Comparison of ENCODE assay signal across 22 mouse cellular contexts in genomic region chr4:80821945-80822344, GRCm38 (mm10). TPM values are rescaled to one million over a fixed set of nuclear protein-coding genes. Genes with fewer than 3 reads are reported as not detected.
A peak's percentile ranks its signal among the peaks of the same experiment; 100 is the strongest.
DNase-seq lines count a peak whose midpoint lies in the region; ATAC-seq and TF ChIP-seq lines count a peak whose summit lies in the region.
"Had no signal": no experiment of that assay in that cellular context is flagged by ENCODE, and none has a peak within 500 bp of the region (broad histone marks: within the 10 kb centered on the region; RNA-seq: fewer than 3 reads in every experiment).

No protein-coding gene starts in this region.

- H3K36me3 ChIP-seq in limb, embryonic 12.5 days: no peaks in the 10 kb centered on the region
- no peaks in the 10 kb centered on the region for H3K36me3 ChIP-seq in limb, embryonic 10.5 days
- no peaks in the 10 kb centered on the region for H3K36me3 ChIP-seq in limb, embryonic 13.5 days
- no peaks in the 10 kb centered on the region for H3K36me3 ChIP-seq in limb, embryonic 14.5 days (ENCODE audit: control insufficient read depth, insufficient read depth, low read length)
- no peaks in the 10 kb centered on the region for H3K36me3 ChIP-seq in forebrain, embryonic 11.5 days (ENCODE audit: control insufficient read depth, insufficient read depth, low read length)
- no peaks in the 10 kb centered on the region for H3K36me3 ChIP-seq in heart, embryonic 12.5 days
- H3K36me3 ChIP-seq: G1E had no signal

- H3K9me3 ChIP-seq in limb, embryonic 12.5 days: no peaks in the 10 kb centered on the region
- H3K9me3 ChIP-seq in limb, embryonic 10.5 days (replicated peaks): no peaks in the 10 kb centered on the region
- no peaks in the 10 kb centered on the region for H3K9me3 ChIP-seq in limb, embryonic 13.5 days
- H3K9me3 ChIP-seq in limb, embryonic 14.5 days (ENCODE audit: control insufficient read depth, low read length): no peaks in the 10 kb centered on the region
- H3K9me3 ChIP-seq in forebrain, embryonic 11.5 days (ENCODE audit: control insufficient read depth, low read length): no peaks in the 10 kb centered on the region
- H3K9me3 ChIP-seq in heart, embryonic 12.5 days (replicated peaks): no peaks in the 10 kb centered on the region
- H3K9me3 ChIP-seq: G1E had no signal

- H3K27me3 ChIP-seq in limb, embryonic 12.5 days: no peaks in the 10 kb centered on the region
- no peaks in the 10 kb centered on the region for H3K27me3 ChIP-seq in limb, embryonic 10.5 days (ENCODE audit: low read depth, poor library complexity, severe bottlenecking)
- H3K27me3 ChIP-seq in limb, embryonic 13.5 days: no peaks in the 10 kb centered on the region
- H3K27me3 ChIP-seq in limb, embryonic 14.5 days (ENCODE audit: control insufficient read depth, insufficient read depth, low read length): no peaks in the 10 kb centered on the region
- no peaks in the 10 kb centered on the region for H3K27me3 ChIP-seq in forebrain, embryonic 11.5 days (ENCODE audit: control insufficient read depth, insufficient read depth, low read length)
- no peaks in the 10 kb centered on the region for H3K27me3 ChIP-seq in heart, embryonic 12.5 days (replicated peaks)
- H3K27me3 ChIP-seq: CH12.LX had no signal

- H3K4me2 ChIP-seq in limb, embryonic 12.5 days: no peak overlapping the region
- no peak overlapping the region for H3K4me2 ChIP-seq in limb, embryonic 13.5 days (replicated peaks)
- no peak overlapping the region for H3K4me2 ChIP-seq in limb, embryonic 14.5 days (replicated peaks; ENCODE audit: low read depth, low read length, severe bottlenecking)
- H3K4me2 ChIP-seq in forebrain, embryonic 11.5 days (ENCODE audit: low read depth, low read length, severe bottlenecking): no peak overlapping the region
- H3K4me2 ChIP-seq in heart, embryonic 12.5 days: no peak overlapping the region

- no peak for DNase-seq in limb, embryonic 10.5 days (ENCODE audit: low spot score)
- no peak for DNase-seq in limb, embryonic 14.5 days (ENCODE audit: low spot score)
- DNase-seq in forebrain, embryonic 11.5 days (ENCODE audit: low spot score): no peak
- DNase-seq: adrenal gland, adult 2 months; adrenal gland, adult 8-10 months; adrenal gland, postnatal 10 days; adrenal gland, postnatal 14 days; adrenal gland, postnatal 25 days; adrenal gland, postnatal 36 days; B cell, adult 2 months; cerebellum, adult 11 months; cerebellum, adult 11-12 months; cerebellum, adult 18-20 months had no signal

- H3K9ac ChIP-seq in limb, embryonic 12.5 days (replicated peaks): no peak overlapping the region
- no peak overlapping the region for H3K9ac ChIP-seq in limb, embryonic 13.5 days
- H3K9ac ChIP-seq in limb, embryonic 14.5 days (ENCODE audit: low read depth, low read length, severe bottlenecking): no peak overlapping the region
- no peak overlapping the region for H3K9ac ChIP-seq in forebrain, embryonic 11.5 days (ENCODE audit: low read length)
- H3K9ac ChIP-seq in heart, embryonic 12.5 days: no peak overlapping the region

- no peak overlapping the region for H3K4me3 ChIP-seq in limb, embryonic 12.5 days (replicated peaks)
- H3K4me3 ChIP-seq in limb, embryonic 10.5 days: no peak overlapping the region
- no peak overlapping the region for H3K4me3 ChIP-seq in limb, embryonic 13.5 days
- H3K4me3 ChIP-seq in limb, embryonic 14.5 days (replicated peaks; ENCODE audit: low read length): no peak overlapping the region
- no peak overlapping the region for H3K4me3 ChIP-seq in forebrain, embryonic 11.5 days (ENCODE audit: low read depth, low read length)
- H3K4me3 ChIP-seq in heart, embryonic 12.5 days: no peak overlapping the region

- TF ChIP-seq POLR2A in limb, embryonic 14.5 days (IDR thresholded peaks at IDR 0.05; ENCODE audit: borderline replicate concordance, extremely low read depth, insufficient read depth, insufficient read length): no peak

- ATAC-seq in limb, embryonic 12.5 days (ENCODE audit: insufficient number of reproducible peaks, insufficient read depth, low FRiP score, low TSS enrichment, low read depth): peak; percentile 56; the same call in 1 of the 2 replicates
- ATAC-seq in limb, embryonic 13.5 days (ENCODE audit: low FRiP score, low read depth): peak; percentile 69
- peak; percentile 65; the same call in 1 of the 2 replicates for ATAC-seq in limb, embryonic 14.5 days (ENCODE audit: low FRiP score, low read depth)
- ATAC-seq in forebrain, embryonic 11.5 days (replicated peaks; ENCODE audit: low FRiP score): no peak
- ATAC-seq in heart, embryonic 12.5 days (ENCODE audit: insufficient number of reproducible peaks, low FRiP score): no peak
- ATAC-seq: activated CD4-positive, CD25-positive, alpha-beta regulatory T cell, adult 4 months; CD4-positive, CD25-positive, alpha-beta regulatory T cell, adult 4 months; Patski had no signal

- H3K4me1 ChIP-seq in limb, embryonic 12.5 days (replicated peaks): no peaks in the 10 kb centered on the region
- H3K4me1 ChIP-seq in limb, embryonic 10.5 days: no peaks in the 10 kb centered on the region
- no peaks in the 10 kb centered on the region for H3K4me1 ChIP-seq in limb, embryonic 13.5 days
- no peaks in the 10 kb centered on the region for H3K4me1 ChIP-seq in limb, embryonic 14.5 days (ENCODE audit: control insufficient read depth, insufficient read depth, low read length)
- no peaks in the 10 kb centered on the region for H3K4me1 ChIP-seq in forebrain, embryonic 11.5 days (replicated peaks; ENCODE audit: control insufficient read depth, insufficient read depth, low read length)
- no peaks in the 10 kb centered on the region for H3K4me1 ChIP-seq in heart, embryonic 12.5 days (replicated peaks)

- H3K27ac ChIP-seq in limb, embryonic 12.5 days: no peak overlapping the region
- H3K27ac ChIP-seq in limb, embryonic 10.5 days: no peak overlapping the region
- H3K27ac ChIP-seq in limb, embryonic 13.5 days: no peak overlapping the region
- H3K27ac ChIP-seq in limb, embryonic 14.5 days (replicated peaks; ENCODE audit: low read depth, low read length): no peak overlapping the region
- no peak overlapping the region for H3K27ac ChIP-seq in forebrain, embryonic 11.5 days (ENCODE audit: low read depth, low read length)
- H3K27ac ChIP-seq in heart, embryonic 12.5 days (ENCODE audit: poor library complexity, severe bottlenecking): no peak overlapping the region

- 45% methylated on average over 3 of the region's 3 CpGs for WGBS in limb, embryonic 12.5 days
- WGBS in limb, embryonic 10.5 days: 85% methylated on average over 3 of the region's 3 CpGs
- WGBS in limb, embryonic 13.5 days: 41% methylated on average over 3 of the region's 3 CpGs
- 35% methylated on average over 3 of the region's 3 CpGs for WGBS in limb, embryonic 14.5 days
- 87% methylated on average over 3 of the region's 3 CpGs for WGBS in forebrain, embryonic 11.5 days
- 68% methylated on average over 3 of the region's 3 CpGs for WGBS in heart, embryonic 12.5 days

RNA-seq across cellular contexts. Expression of gene Tyrp1, which starts 12.0 kb away (rescaled TPM):
- 0.15 and 0.33 TPM in 2 replicates for polyA plus RNA-seq in limb, embryonic 12.5 days (2016; fragmentation: Nextera tagmentation; extraction: Ambion mirVana)
- polyA plus RNA-seq in limb, embryonic 10.5 days (2016; fragmentation: Nextera tagmentation; extraction: Ambion mirVana): not detected in 2 replicates
- 0.20 and 0.27 TPM in 2 replicates for polyA plus RNA-seq in limb, embryonic 13.5 days (2015; fragmentation: Nextera tagmentation; extraction: Ambion mirVana)
- 0.06 and 0.14 TPM in 2 replicates for polyA plus RNA-seq in limb, embryonic 14.5 days (2012; rRNA removed)
- polyA plus RNA-seq in limb, embryonic 14.5 days (2014; fragmentation: Nextera tagmentation; extraction: Ambion mirVana): not detected in 2 replicates
- polyA plus RNA-seq in forebrain, embryonic 11.5 days (2014; fragmentation: Nextera tagmentation; extraction: Ambion mirVana): 0.11 TPM in 1 of 2 replicates, not detected in the other
- not detected in 2 replicates for polyA plus RNA-seq in heart, embryonic 12.5 days (2016; fragmentation: Nextera tagmentation; extraction: Ambion mirVana)
- polyA plus RNA-seq: activated CD4-positive, CD25-positive, alpha-beta regulatory T cell, adult 4 months; adrenal gland, adult 2 months; C2C12; CD4-positive, CD25-positive, alpha-beta regulatory T cell, adult 4 months; G1E had no signal

Comparison
In these comparisons a context has a peak if more than half of its experiments do, and no peak if none do; other contexts are left out.
1. ATAC-seq: peak in limb, embryonic 12.5 days (single experiment), limb, embryonic 13.5 days (single experiment) and limb, embryonic 14.5 days (single experiment); none in forebrain, embryonic 11.5 days (single experiment) and heart, embryonic 12.5 days (single experiment).